ENCODE assay signal across 12 mouse cellular contexts in genomic region chr9:43237111-43237775, GRCm38 (mm10). TPM values are rescaled to one million over a fixed set of nuclear protein-coding genes. Genes with fewer than 3 reads are reported as not detected.
A peak's percentile ranks its signal among the peaks of the same experiment; 100 is the strongest.
DNase-seq lines count a peak whose midpoint lies in the region; ATAC-seq and TF ChIP-seq lines count a peak whose summit lies in the region.
"Had no signal": no experiment of that assay in that cellular context is flagged by ENCODE, and none has a peak within 500 bp of the region (broad histone marks: within the 10 kb centered on the region; RNA-seq: fewer than 3 reads in every experiment).

No protein-coding gene starts in this region.

- H3K9ac ChIP-seq in lung, embryonic 15.5 days = peak overlapping the region; percentile 80; the same call in 1 of the 2 replicates
- no peak overlapping the region for H3K9ac ChIP-seq in lung, postnatal 0 days (replicated peaks; ENCODE audit: low read depth)
- peak overlapping the region; percentile 85; the same call in 1 of the 2 replicates for H3K9ac ChIP-seq in intestine, postnatal 0 days (ENCODE audit: low read depth, low read length)
- H3K9ac ChIP-seq in stomach, embryonic 14.5 days (replicated peaks; ENCODE audit: low read depth, low read length) = peak overlapping the region; percentile 78; the same call in 1 of the 2 replicates

- ATAC-seq in lung, embryonic 15.5 days (ENCODE audit: borderline replicate concordance, extremely low read depth, low FRiP score, low TSS enrichment) = no peak
- ATAC-seq in lung, postnatal 0 days = no peak
- no peak for ATAC-seq in intestine, postnatal 0 days
- no peak for ATAC-seq in stomach, embryonic 14.5 days (ENCODE audit: insufficient number of reproducible peaks, insufficient read depth, low FRiP score, low read depth)
- ATAC-seq: CD4-positive, CD25-positive, alpha-beta regulatory T cell, adult 4 months had no signal

- H3K4me2 ChIP-seq in lung, embryonic 15.5 days = peak overlapping the region; percentile 85
- no peak overlapping the region for H3K4me2 ChIP-seq in lung, postnatal 0 days (replicated peaks; ENCODE audit: low read depth, low read length)
- peak overlapping the region; percentile 84 for H3K4me2 ChIP-seq in intestine, postnatal 0 days (replicated peaks; ENCODE audit: low read depth)
- peak overlapping the region; percentile 78 for H3K4me2 ChIP-seq in stomach, embryonic 14.5 days (replicated peaks; ENCODE audit: low read depth, low read length)

- DNase-seq in gastrocnemius, adult 2 months = no peak
- no peak for DNase-seq in gastrocnemius, postnatal 14 days
- no peak for DNase-seq in lung, postnatal 0 days (ENCODE audit: low spot score)
- DNase-seq in B cell, adult 2 months = no peak
- no peak for DNase-seq in spleen, postnatal 10 days (ENCODE audit: low spot score in 2 of 2)
- DNase-seq: adrenal gland, postnatal 14 days; cerebellum, postnatal 25 days had no signal

- no peaks in the 10 kb centered on the region for H3K36me3 ChIP-seq in lung, embryonic 15.5 days
- H3K36me3 ChIP-seq in lung, postnatal 0 days (ENCODE audit: insufficient read depth, low read length) = no peaks in the 10 kb centered on the region
- H3K36me3 ChIP-seq in intestine, postnatal 0 days (ENCODE audit: control insufficient read depth, insufficient read depth) = no peaks in the 10 kb centered on the region
- no peaks in the 10 kb centered on the region; the same call in 1 of the 2 replicates for H3K36me3 ChIP-seq in stomach, embryonic 14.5 days (ENCODE audit: control insufficient read depth, insufficient read depth, low read length)

- intact Hi-C loops in gastrocnemius, adult 2 months (cut with DNase I) = no loop called here
- intact Hi-C loops in gastrocnemius, postnatal 14 days (cut with DNase I; ENCODE audit: low total_unique reads) = no loop called here

- H3K4me1 ChIP-seq in lung, embryonic 15.5 days = peaks cover 67% of the 10 kb centered on the region
- peaks cover 4% of the 10 kb centered on the region; the same call in 1 of the 2 replicates for H3K4me1 ChIP-seq in lung, postnatal 0 days (ENCODE audit: insufficient read depth, low read depth, low read length)
- peaks cover 21% of the 10 kb centered on the region for H3K4me1 ChIP-seq in intestine, postnatal 0 days (replicated peaks; ENCODE audit: control insufficient read depth, insufficient read depth, low read length)
- H3K4me1 ChIP-seq in stomach, embryonic 14.5 days (ENCODE audit: control insufficient read depth, insufficient read depth, low read length) = peaks cover 54% of the 10 kb centered on the region

- peak overlapping the region; percentile 89 for H3K4me3 ChIP-seq in gastrocnemius, adult 2 months
- H3K4me3 ChIP-seq in lung, embryonic 15.5 days = peak overlapping the region; percentile 90
- no peak overlapping the region for H3K4me3 ChIP-seq in lung, postnatal 0 days (ENCODE audit: low read depth, low read length)
- H3K4me3 ChIP-seq in intestine, postnatal 0 days (ENCODE audit: low read depth, low read length) = peak overlapping the region; percentile 78; the same call in 1 of the 2 replicates
- peak overlapping the region; percentile 80 for H3K4me3 ChIP-seq in stomach, embryonic 14.5 days (ENCODE audit: low read depth, low read length)

- WGBS in lung, embryonic 15.5 days = 42% methylated on average over 7 of the region's 7 CpGs
- WGBS in lung, postnatal 0 days = 56% methylated on average over 7 of the region's 7 CpGs
- WGBS in intestine, postnatal 0 days = 35% methylated on average over 7 of the region's 7 CpGs
- WGBS in stomach, embryonic 14.5 days = 40% methylated on average over 7 of the region's 7 CpGs

- no peaks in the 10 kb centered on the region for H3K27me3 ChIP-seq in lung, embryonic 15.5 days
- no peaks in the 10 kb centered on the region for H3K27me3 ChIP-seq in lung, postnatal 0 days (replicated peaks; ENCODE audit: insufficient read depth, low read length)
- H3K27me3 ChIP-seq in intestine, postnatal 0 days (replicated peaks; ENCODE audit: control insufficient read depth, insufficient read depth, low read length) = no peaks in the 10 kb centered on the region
- no peaks in the 10 kb centered on the region for H3K27me3 ChIP-seq in stomach, embryonic 14.5 days (ENCODE audit: control insufficient read depth, insufficient read depth, low read length)

- H3K27ac ChIP-seq in gastrocnemius, adult 2 months = peak overlapping the region; percentile 81
- 0 out of 2 replicates have a peak overlapping the region, but pooled peaks have one; percentile 7 for H3K27ac ChIP-seq in lung, embryonic 15.5 days
- no peak overlapping the region for H3K27ac ChIP-seq in lung, postnatal 0 days (ENCODE audit: low read length)
- no peak overlapping the region for H3K27ac ChIP-seq in intestine, postnatal 0 days (ENCODE audit: low read depth, low read length)
- no peak overlapping the region for H3K27ac ChIP-seq in stomach, embryonic 14.5 days (ENCODE audit: low read length)

- no peaks in the 10 kb centered on the region for H3K9me3 ChIP-seq in lung, embryonic 15.5 days
- no peaks in the 10 kb centered on the region for H3K9me3 ChIP-seq in lung, postnatal 0 days (ENCODE audit: low read length)
- H3K9me3 ChIP-seq in intestine, postnatal 0 days (ENCODE audit: control insufficient read depth) = no peaks in the 10 kb centered on the region
- no peaks in the 10 kb centered on the region for H3K9me3 ChIP-seq in stomach, embryonic 14.5 days (ENCODE audit: control insufficient read depth, low read depth, low read length)

- no peak for TF ChIP-seq EP300 in lung, postnatal 0 days (IDR thresholded peaks at IDR 0.05)

- no peak for TF ChIP-seq CTCF in gastrocnemius, adult 2 months (IDR thresholded peaks at IDR 0.05)
- TF ChIP-seq CTCF in lung, postnatal 0 days (IDR thresholded peaks at IDR 0.05) = no peak
- no peak for TF ChIP-seq CTCF in intestine, postnatal 0 days (IDR thresholded peaks at IDR 0.05; ENCODE audit: low read depth)

RNA-seq across cellular contexts. Expression of gene Oaf, which starts 2.5 kb away (rescaled TPM):
- 1 to 10 TPM; 2.9 to 8.9 TPM for total RNA-seq in gastrocnemius, adult 2 months (2021)
- 10 to 100 TPM; 12.0 to 24.9 TPM for total RNA-seq in gastrocnemius, postnatal 14 days (2021)
- polyA plus RNA-seq in lung, embryonic 15.5 days (2015; fragmentation: Nextera tagmentation; extraction: Ambion mirVana) = 48.9 and 54.2 TPM in 2 replicates
- polyA plus RNA-seq in lung, postnatal 0 days (2015; fragmentation: Nextera tagmentation; extraction: Ambion mirVana) = 14.8 and 19.6 TPM in 2 replicates
- 39.7 and 45.5 TPM in 2 replicates for polyA plus RNA-seq in intestine, postnatal 0 days (2015; fragmentation: Nextera tagmentation; extraction: Ambion mirVana)
- 92.9 and 99.3 TPM in 2 replicates for polyA plus RNA-seq in stomach, embryonic 14.5 days (2014; fragmentation: Nextera tagmentation; extraction: Ambion mirVana)

RNA-seq across cellular contexts. Expression of gene Pou2f3, which starts 27.1 kb away (rescaled TPM):
- total RNA-seq in gastrocnemius, adult 2 months (2021) = under 1 TPM; 0.11 to 0.15 TPM
- under 1 TPM in 1 of 2 experiments, not detected in 1; 0.11 TPM for total RNA-seq in gastrocnemius, postnatal 14 days (2021)
- 0.08 and 0.22 TPM in 2 replicates for polyA plus RNA-seq in lung, embryonic 15.5 days (2015; fragmentation: Nextera tagmentation; extraction: Ambion mirVana)
- 0.07 and 0.13 TPM in 2 replicates for polyA plus RNA-seq in lung, postnatal 0 days (2015; fragmentation: Nextera tagmentation; extraction: Ambion mirVana)
- 0.18 TPM in 2 replicates for polyA plus RNA-seq in intestine, postnatal 0 days (2015; fragmentation: Nextera tagmentation; extraction: Ambion mirVana)
- 0.27 and 0.71 TPM in 2 replicates for polyA plus RNA-seq in stomach, embryonic 14.5 days (2014; fragmentation: Nextera tagmentation; extraction: Ambion mirVana)
- total RNA-seq: adrenal gland, postnatal 14 days had no signal
- polyA plus RNA-seq: CD4-positive, CD25-positive, alpha-beta regulatory T cell, adult 4 months; spleen, adult 2 months had no signal

Comparison
In these comparisons a context has a peak if more than half of its experiments do, and no peak if none do; other contexts are left out.
1. H3K27ac ChIP-seq: peak in gastrocnemius, adult 2 months (single experiment) and lung, embryonic 15.5 days (single experiment); none in lung, postnatal 0 days (single experiment), intestine, postnatal 0 days (single experiment) and stomach, embryonic 14.5 days (single experiment).